In genomic region chr10:57796057-57796456, GRCm38 (mm10) we compare ENCODE assay signal across 8 mouse cellular contexts. TPM values are rescaled to one million over a fixed set of nuclear protein-coding genes. Genes with fewer than 3 reads are reported as not detected.
DNase-seq lines count a peak whose midpoint lies in the region; ATAC-seq lines count a peak whose summit lies in the region.

No protein-coding gene starts in this region.

- ATAC-seq in cerebellum, adult (ENCODE audit: insufficient number of reproducible peaks, low FRiP score, low TSS enrichment), result no peak
- peak; percentile 34 for ATAC-seq in granulocyte monocyte progenitor cell, adult 5-6 weeks (replicated peaks; ENCODE audit: poor library complexity, severe bottlenecking)
- ATAC-seq in neutrophil, adult 5-6 weeks (ENCODE audit: extremely low read depth, insufficient number of reproducible peaks, low FRiP score, poor library complexity, severe bottlenecking), result peak; percentile 59

- DNase-seq in cerebellum, adult 18-20 months, result peak; percentile 8 to 10
- peak; percentile 29 for DNase-seq in c-Kit-positive CD71-positive TER-119-positive erythroid progenitor cells, embryonic 14.5 days (ENCODE audit: low spot score)
- peak; percentile 64 for DNase-seq in kidney, adult 11 months
- peak; percentile 31 to 32 for DNase-seq in lung, adult 18-20 months
- DNase-seq in adipocyte (ENCODE audit: low spot score), result no peak

RNA-seq across cellular contexts. Expression of gene Smpdl3a, which starts 1.9 kb away (rescaled TPM):
- total RNA-seq in granulocyte monocyte progenitor cell, adult 5-6 weeks (2014; fragmentation: Nextera tagmentation), result 60.5 and 89.3 TPM in 2 replicates
- total RNA-seq in granulocyte monocyte progenitor cell, adult 5-6 weeks (2017), result 52.6 and 58.6 TPM in 2 replicates
- 57.8 and 62.9 TPM in 2 replicates for total RNA-seq in neutrophil, adult 5-6 weeks (2017)

RNA-seq across cellular contexts. Expression of gene Fabp7, which starts 11.4 kb away (rescaled TPM):
- total RNA-seq in granulocyte monocyte progenitor cell, adult 5-6 weeks (2014; fragmentation: Nextera tagmentation), result 1.8 TPM in 1 of 2 replicates, not detected in the other
- 1.7 TPM in 1 of 2 replicates, not detected in the other for total RNA-seq in granulocyte monocyte progenitor cell, adult 5-6 weeks (2017)
- not detected in 2 replicates for total RNA-seq in neutrophil, adult 5-6 weeks (2017)
